Mouse (Mus musculus) heart, embryonic 14.5 days (tissue): ENCODE results near the gene 1600002K03Rik. TPM values are rescaled to one million over a fixed set of nuclear protein-coding genes. Genes with fewer than 3 reads are reported as not detected.

ENCODE experiments used
- ATAC-seq: fragments of 200-750 bp; cut with Nextera tagmentation; 2 replicates; pipeline ENCODE4 v1.8.0; 2017; ENCODE audit warnings: low read depth, moderate TSS enrichment; ENCODE audit not compliant: insufficient number of reproducible peaks, insufficient read depth, low FRiP score
- H3K27ac ChIP-seq, 2 experiments: fragments of 200-500 bp in 1 of 2; fragments of 300-500 bp in 1 of 2; sonication (generic) in 1 of 2; replicated peaks in 1 of 2; 2 replicates each; pipeline ENCODE4 v1.5.1; 2012 to 2014; ENCODE audit warnings: low read depth in 2 of 2, low read length in 2 of 2, control low read depth in 1 of 2, mild to moderate bottlenecking in 1 of 2, mixed read lengths in 1 of 2; ENCODE audit not compliant: control insufficient read depth in 1 of 2, insufficient read depth in 1 of 2
- H3K27me3 ChIP-seq: fragments of 300-500 bp; sonication (generic); 2 replicates; pipeline ENCODE4 v1.6.1; 2014; ENCODE audit warnings: mild to moderate bottlenecking, low read length, control low read depth; ENCODE audit not compliant: control insufficient read depth, insufficient read depth
- H3K36me3 ChIP-seq: fragments of 300-500 bp; sonication (generic); 2 replicates; pipeline ENCODE4 v1.6.1; 2014; ENCODE audit warnings: mild to moderate bottlenecking, control low read depth, low read length, mixed read lengths; ENCODE audit not compliant: control insufficient read depth, insufficient read depth
- H3K4me1 ChIP-seq, 2 experiments: fragments of 200-500 bp in 1 of 2; fragments of 300-500 bp in 1 of 2; sonication (generic) in 1 of 2; 2 replicates each; pipeline ENCODE4 v1.6.1; 2012 to 2014; ENCODE audit warnings: low read length in 2 of 2, control low read depth in 1 of 2, mixed read lengths in 1 of 2; ENCODE audit not compliant: control insufficient read depth in 2 of 2, insufficient read depth in 2 of 2
- H3K4me2 ChIP-seq: fragments of 300-500 bp; sonication (generic); 2 replicates; pipeline ENCODE4 v1.6.1; 2014; ENCODE audit warnings: mild to moderate bottlenecking, low read length
- H3K4me3 ChIP-seq, 2 experiments: fragments of 200-500 bp in 1 of 2; fragments of 300-500 bp in 1 of 2; sonication (generic) in 1 of 2; 2 replicates each; pipeline ENCODE4 v1.5.1; 2012 to 2014; ENCODE audit warnings: low read length in 2 of 2, mild to moderate bottlenecking in 2 of 2, control low read depth in 1 of 2, low read depth in 1 of 2, moderate library complexity in 1 of 2; ENCODE audit not compliant: control insufficient read depth in 1 of 2, insufficient read depth in 1 of 2
- H3K9ac ChIP-seq: fragments of 300-500 bp; sonication (generic); 2 replicates; pipeline ENCODE4 v1.6.1; 2014; ENCODE audit warnings: mild to moderate bottlenecking, low read length
- H3K9me3 ChIP-seq: fragments of 300-500 bp; sonication (generic); 2 replicates; pipeline ENCODE4 v1.6.1; 2016; ENCODE audit warnings: low read length, control low read depth; ENCODE audit not compliant: control insufficient read depth
- WGBS: fragments of 180-500 bp; shearing (Covaris S2); extraction: QIAGEN DNeasy Blood & Tissue Kit; methylation state at CpG from one replicate; pipeline ENCODE4 v1.1.7; 2014; 5-methylcytosine and 5-hydroxymethylcytosine counted together
- polyA plus RNA-seq: library from polyadenylated mRNA; unstranded; fragments of >200 nt; fragmentation: Nextera tagmentation; extraction: Ambion mirVana; gene quantifications from 2 replicates; pipeline ENCODE4 v1.2.1, GENCODE M21; 2014

Gene 1600002K03Rik
- polyA plus RNA-seq, 1 experiment from 2014 or later = 11.1 TPM

DNA sequence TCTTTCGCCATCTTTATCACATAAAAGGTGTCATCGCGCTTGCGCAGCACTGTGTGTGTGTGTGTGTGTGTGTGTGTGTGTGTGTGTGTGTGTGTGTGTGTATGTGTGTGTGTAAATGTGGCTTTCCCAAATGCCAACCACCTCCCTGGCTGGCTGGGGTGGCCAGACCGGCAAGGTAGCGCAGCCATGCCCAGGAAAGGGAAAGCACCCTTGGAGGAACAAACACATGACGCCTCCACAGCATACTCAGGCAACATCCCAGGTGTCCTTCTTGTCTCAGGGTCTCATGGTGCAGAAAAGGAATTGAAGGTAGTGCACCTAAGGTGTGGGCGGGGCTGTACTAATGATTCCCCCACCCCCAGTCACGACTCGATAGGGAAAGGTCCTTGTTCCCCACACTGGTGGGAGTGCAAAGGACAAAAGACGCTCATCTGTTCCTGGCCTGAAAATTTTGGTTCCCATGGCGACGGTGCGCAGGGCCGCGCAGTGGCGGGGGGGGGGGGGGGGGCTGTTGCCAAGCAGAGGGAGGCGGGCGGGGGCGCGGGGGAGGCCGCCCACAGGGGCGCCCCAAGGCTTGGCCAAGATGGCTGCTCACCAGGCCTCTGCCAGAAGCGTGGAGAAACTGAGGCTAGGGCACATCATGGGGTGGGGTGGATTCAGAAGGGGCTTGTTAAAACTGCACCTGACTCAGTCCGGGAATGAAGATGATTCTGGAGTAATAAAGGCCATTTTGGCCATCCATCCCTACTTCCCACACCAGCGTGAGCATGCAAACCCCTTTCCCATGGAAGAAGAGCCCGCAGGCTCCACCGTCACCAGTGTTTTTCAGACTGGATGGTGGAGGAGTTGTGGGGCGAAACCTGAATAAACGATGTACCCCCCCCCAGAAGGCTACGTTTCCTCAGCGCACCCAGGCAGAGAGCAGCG lies 34.9 kb upstream of the 1600002K03Rik start:
- Histone ChIP-seq H3K4me3 (peak overlapping the region; percentile 58 to 64), H3K9me3 (0 out of 2 replicates have a peak, but pooled peaks cover 3% of the 10 kb centered on the region), H3K36me3 (peaks cover under 1% of the 10 kb centered on the region; the same call in 1 of the 2 replicates), H3K27ac (no peak overlapping the region), H3K4me1 (peaks cover 20 to 45% of the 10 kb centered on the region in 2 experiments), H3K27me3 (peaks cover 31% of the 10 kb centered on the region), H3K4me2 (peak overlapping the region; percentile 99), H3K9ac (peak overlapping the region; percentile 79)
- WGBS = 6% methylated on average over 25 of the region's 33 CpGs
- ATAC-seq = no peak

- 0 out of 2 replicates have a peak, but pooled peaks have one; percentile 1 for ATAC-seq
Measured at GRCm38 (mm10) chr10:80138553-80139438, 33.9 kb upstream of the 1600002K03Rik start, which contains the start of gene Atp5d. Gene Atp5d, plus strand, starts transcription at chr10:80138632.

DNA sequence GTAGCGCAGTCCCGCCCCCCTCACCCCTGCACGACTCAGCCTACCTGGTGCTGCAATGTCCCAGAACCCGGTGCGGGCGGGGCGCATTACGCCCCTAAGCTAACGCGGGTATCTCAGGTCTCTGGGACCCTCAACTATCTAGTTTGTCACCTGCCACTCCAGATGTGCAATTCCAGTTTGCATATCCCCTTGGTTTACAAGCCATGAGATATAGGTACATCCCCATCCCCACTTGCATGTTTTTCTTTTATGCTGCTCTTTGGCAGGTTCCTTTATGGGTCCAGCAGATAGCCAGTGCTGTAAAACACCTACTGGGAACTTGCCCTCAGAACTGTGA lies 33.3 kb upstream of the 1600002K03Rik start:
- Histone ChIP-seq H3K27ac (0 out of 4 replicates have a peak overlapping the region, but pooled peaks of 1 of the 2 experiments have one; percentile 21), H3K9me3 (0 out of 2 replicates have a peak, but pooled peaks cover 3% of the 10 kb centered on the region), H3K27me3 (peaks cover 31% of the 10 kb centered on the region), H3K36me3 (peaks cover 15% of the 10 kb centered on the region), H3K4me2 (peak overlapping the region; percentile 99), H3K4me3 (peak overlapping the region; percentile 58 to 64), H3K9ac (peak overlapping the region; percentile 79), H3K4me1 (peaks cover 12 to 42% of the 10 kb centered on the region in 2 experiments)
- WGBS = under 1% methylated on average over 10 of the region's 10 CpGs
- 0 out of 2 replicates have a peak, but pooled peaks have one; percentile 0 for ATAC-seq

More at GRCm38 (mm10) chr10:80138553-80139438, 33.9 kb upstream of the 1600002K03Rik start, which contains the start of gene Atp5d:
- peak within 1 kb of the TSS; percentile 79 for H3K9ac ChIP-seq
- peak within 1 kb of the TSS; percentile 99 for H3K4me2 ChIP-seq
- peak within 1 kb of the TSS in 1 of 2 experiments; percentile 21; a peak in 2 of 4 replicates for H3K27ac ChIP-seq
- H3K9me3 ChIP-seq = 0 out of 2 replicates have a peak, but pooled peaks cover 3% of the 10 kb centered on the region
- H3K4me1 ChIP-seq = peaks cover 12 to 45% of the 10 kb centered on the region in 2 experiments
- 1% methylated on average over 60 of the region's 94 CpGs for WGBS
- H3K36me3 ChIP-seq = peaks cover 9% of the 10 kb centered on the region
- H3K4me3 ChIP-seq = peak within 1 kb of the TSS; percentile 58 to 64
- H3K27me3 ChIP-seq = peaks cover 31% of the 10 kb centered on the region

- ATAC-seq = no peak
- Histone ChIP-seq H3K9me3 (0 out of 2 replicates have a peak, but pooled peaks cover 3% of the 10 kb centered on the region), H3K4me3 (no peak overlapping the region), H3K4me2 (peak overlapping the region; percentile 96; the same call in 1 of the 2 replicates), H3K4me1 (peaks cover 12 to 46% of the 10 kb centered on the region in 2 experiments), H3K36me3 (peaks cover 23% of the 10 kb centered on the region), H3K9ac (0 out of 2 replicates have a peak overlapping the region, but pooled peaks have one; percentile 70), H3K27ac (0 out of 4 replicates have a peak overlapping the region, but pooled peaks of 1 of the 2 experiments have one; percentile 82), H3K27me3 (peaks cover 30% of the 10 kb centered on the region)
- WGBS = 76% methylated on average over 11 of the region's 11 CpGs
Measured at GRCm38 (mm10) chr10:80139975-80140665, 32.6 kb upstream of the 1600002K03Rik start.

- H3K36me3 ChIP-seq = peaks cover 28% of the 10 kb centered on the region
- peaks cover 13 to 51% of the 10 kb centered on the region in 2 experiments for H3K4me1 ChIP-seq
- H3K27me3 ChIP-seq = peaks cover 27% of the 10 kb centered on the region
- 0 out of 2 replicates have a peak, but pooled peaks cover 3% of the 10 kb centered on the region for H3K9me3 ChIP-seq
- peak within 1 kb of the TSS; percentile 99 for H3K4me2 ChIP-seq
- 68% methylated on average over 10 of the region's 10 CpGs for WGBS
- peak within 1 kb of the TSS; percentile 70 for H3K9ac ChIP-seq
- H3K27ac ChIP-seq = peak within 1 kb of the TSS; percentile 46 to 82
- no peak for ATAC-seq
- peak within 1 kb of the TSS; percentile 12 to 69 for H3K4me3 ChIP-seq
Measured at GRCm38 (mm10) chr10:80140666-80141035, 32.1 kb upstream of the 1600002K03Rik start, which contains the start of gene Cbarp. Gene Cbarp, minus strand, starts transcription at chr10:80140835.

GRCm38 (mm10) chr10:80141243-80141642 lies 31.5 kb upstream of the 1600002K03Rik start:
- peak; percentile 72 for ATAC-seq
- peaks cover 17 to 55% of the 10 kb centered on the region in 2 experiments for H3K4me1 ChIP-seq
- H3K4me2 ChIP-seq = peak overlapping the region; percentile 96
- H3K27me3 ChIP-seq = peaks cover 21% of the 10 kb centered on the region
- H3K9me3 ChIP-seq = no peaks in the 10 kb centered on the region
- peak overlapping the region; percentile 70 for H3K9ac ChIP-seq
- H3K36me3 ChIP-seq = peaks cover 34% of the 10 kb centered on the region
- peak overlapping the region; percentile 12 to 69 for H3K4me3 ChIP-seq
- 0% methylated on average over 29 of the region's 29 CpGs for WGBS
- peak overlapping the region; percentile 46 to 82 for H3K27ac ChIP-seq
